Mouse (Mus musculus): Measurements from ENCODE around the gene Mfsd4a. TPM values are rescaled to one million over a fixed set of nuclear protein-coding genes. Genes with fewer than 3 reads are reported as not detected.

Mfsd4a gene
- polyA plus RNA-seq, 1 experiment from 2014 or later, result 18.5 TPM

GRCm38 (mm10) chr1:132001880-132002330 lies 66.0 kb downstream of the Mfsd4a start:
- Histone ChIP-seq H3K9ac (replicated peaks; ENCODE audit: low read length) (no peak overlapping the region), H3K36me3 (ENCODE audit: insufficient read depth, low read length) (no peaks in the 10 kb centered on the region), H3K4me2 (replicated peaks; ENCODE audit: low read depth, low read length) (no peak overlapping the region), H3K27ac (ENCODE audit: low read length) (no peak overlapping the region), H3K27me3 (ENCODE audit: insufficient read depth, low read length) (no peaks in the 10 kb centered on the region), H3K4me3 (ENCODE audit: low read length) (no peak overlapping the region), H3K9me3 (ENCODE audit: low read length) (no peaks in the 10 kb centered on the region), H3K4me1 (ENCODE audit: insufficient read depth, low read length) (peaks cover 5% of the 10 kb centered on the region; the same call in 1 of the 2 replicates)
- WGBS, result 76% methylated on average over 4 of the region's 4 CpGs
- no peak for ATAC-seq (ENCODE audit: low FRiP score, low TSS enrichment)

GRCm38 (mm10) chr1:132000506-132000905 lies 67.4 kb downstream of the Mfsd4a start:
- Histone ChIP-seq H3K9me3 (ENCODE audit: low read length) (no peaks in the 10 kb centered on the region), H3K4me2 (replicated peaks; ENCODE audit: low read depth, low read length) (no peak overlapping the region), H3K27ac (ENCODE audit: low read length) (no peak overlapping the region), H3K36me3 (ENCODE audit: insufficient read depth, low read length) (no peaks in the 10 kb centered on the region), H3K4me3 (ENCODE audit: low read length) (no peak overlapping the region), H3K27me3 (ENCODE audit: insufficient read depth, low read length) (no peaks in the 10 kb centered on the region), H3K9ac (replicated peaks; ENCODE audit: low read length) (no peak overlapping the region), H3K4me1 (ENCODE audit: insufficient read depth, low read length) (no peaks in the 10 kb centered on the region)
- no peak for ATAC-seq (ENCODE audit: low FRiP score, low TSS enrichment)

- no peak overlapping the region for H3K27ac ChIP-seq (ENCODE audit: low read length)
- no peak for ATAC-seq (ENCODE audit: low FRiP score, low TSS enrichment)
- no peak overlapping the region for H3K4me3 ChIP-seq (ENCODE audit: low read length)
- WGBS, result 40% methylated on average over 4 of the region's 4 CpGs
- no peaks in the 10 kb centered on the region for H3K9me3 ChIP-seq (ENCODE audit: low read length)
- no peak overlapping the region for H3K9ac ChIP-seq (replicated peaks; ENCODE audit: low read length)
- H3K36me3 ChIP-seq (ENCODE audit: insufficient read depth, low read length), result no peaks in the 10 kb centered on the region
- no peak overlapping the region for H3K4me2 ChIP-seq (replicated peaks; ENCODE audit: low read depth, low read length)
- H3K4me1 ChIP-seq (ENCODE audit: insufficient read depth, low read length), result no peaks in the 10 kb centered on the region
- H3K27me3 ChIP-seq (ENCODE audit: insufficient read depth, low read length), result no peaks in the 10 kb centered on the region
Observed at GRCm38 (mm10) chr1:131995062-131995461, 72.8 kb downstream of the Mfsd4a start.

GRCm38 (mm10) chr1:131993169-131994040 lies 74.5 kb downstream of the Mfsd4a start:
- Histone ChIP-seq H3K9ac (replicated peaks; ENCODE audit: low read length) (no peak overlapping the region), H3K27me3 (ENCODE audit: insufficient read depth, low read length) (no peaks in the 10 kb centered on the region), H3K27ac (ENCODE audit: low read length) (no peak overlapping the region), H3K36me3 (ENCODE audit: insufficient read depth, low read length) (no peaks in the 10 kb centered on the region), H3K4me2 (replicated peaks; ENCODE audit: low read depth, low read length) (no peak overlapping the region), H3K4me1 (ENCODE audit: insufficient read depth, low read length) (no peaks in the 10 kb centered on the region), H3K4me3 (ENCODE audit: low read length) (no peak overlapping the region), H3K9me3 (ENCODE audit: low read length) (no peaks in the 10 kb centered on the region)
- 84% methylated on average over 12 of the region's 12 CpGs for WGBS
- no peak for ATAC-seq (ENCODE audit: low FRiP score, low TSS enrichment)

- Histone ChIP-seq H3K27ac (ENCODE audit: low read length) (no peak overlapping the region), H3K4me1 (ENCODE audit: insufficient read depth, low read length) (no peaks in the 10 kb centered on the region), H3K4me3 (ENCODE audit: low read length) (no peak overlapping the region), H3K36me3 (ENCODE audit: insufficient read depth, low read length) (no peaks in the 10 kb centered on the region), H3K27me3 (ENCODE audit: insufficient read depth, low read length) (no peaks in the 10 kb centered on the region), H3K4me2 (replicated peaks; ENCODE audit: low read depth, low read length) (no peak overlapping the region), H3K9ac (replicated peaks; ENCODE audit: low read length) (no peak overlapping the region), H3K9me3 (ENCODE audit: low read length) (no peaks in the 10 kb centered on the region)
- 72% methylated on average over 7 of the region's 7 CpGs for WGBS
- ATAC-seq (ENCODE audit: low FRiP score, low TSS enrichment), result no peak
Observed at GRCm38 (mm10) chr1:131992561-131993001, 75.3 kb downstream of the Mfsd4a start.

GRCm38 (mm10) chr1:131990083-131990760 lies 77.6 kb downstream of the Mfsd4a start:
- 58% methylated on average over 9 of the region's 9 CpGs for WGBS
- Histone ChIP-seq H3K9ac (replicated peaks; ENCODE audit: low read length) (no peak overlapping the region), H3K4me3 (ENCODE audit: low read length) (no peak overlapping the region), H3K27me3 (ENCODE audit: insufficient read depth, low read length) (no peaks in the 10 kb centered on the region), H3K4me2 (replicated peaks; ENCODE audit: low read depth, low read length) (no peak overlapping the region), H3K9me3 (ENCODE audit: low read length) (no peaks in the 10 kb centered on the region), H3K36me3 (ENCODE audit: insufficient read depth, low read length) (no peaks in the 10 kb centered on the region), H3K27ac (ENCODE audit: low read length) (no peak overlapping the region), H3K4me1 (ENCODE audit: insufficient read depth, low read length) (no peaks in the 10 kb centered on the region)
- ATAC-seq (ENCODE audit: low FRiP score, low TSS enrichment), result no peak

GRCm38 (mm10) chr1:131989476-131989875 lies 78.4 kb downstream of the Mfsd4a start:
- Histone ChIP-seq H3K9me3 (ENCODE audit: low read length) (no peaks in the 10 kb centered on the region), H3K27me3 (ENCODE audit: insufficient read depth, low read length) (no peaks in the 10 kb centered on the region), H3K36me3 (ENCODE audit: insufficient read depth, low read length) (no peaks in the 10 kb centered on the region), H3K27ac (ENCODE audit: low read length) (no peak overlapping the region), H3K9ac (replicated peaks; ENCODE audit: low read length) (no peak overlapping the region), H3K4me2 (replicated peaks; ENCODE audit: low read depth, low read length) (no peak overlapping the region), H3K4me3 (ENCODE audit: low read length) (no peak overlapping the region), H3K4me1 (ENCODE audit: insufficient read depth, low read length) (no peaks in the 10 kb centered on the region)
- WGBS, result 64% methylated on average over 4 of the region's 4 CpGs
- ATAC-seq (ENCODE audit: low FRiP score, low TSS enrichment), result no peak

- WGBS, result 79% methylated on average over 15 of the region's 15 CpGs
- H3K36me3 ChIP-seq (ENCODE audit: insufficient read depth, low read length), result no peaks in the 10 kb centered on the region
- no peak overlapping the region for H3K4me2 ChIP-seq (replicated peaks; ENCODE audit: low read depth, low read length)
- no peaks in the 10 kb centered on the region for H3K27me3 ChIP-seq (ENCODE audit: insufficient read depth, low read length)
- H3K27ac ChIP-seq (ENCODE audit: low read length), result no peak overlapping the region
- ATAC-seq (ENCODE audit: low FRiP score, low TSS enrichment), result no peak
- no peaks in the 10 kb centered on the region for H3K4me1 ChIP-seq (ENCODE audit: insufficient read depth, low read length)
- H3K9ac ChIP-seq (replicated peaks; ENCODE audit: low read length), result no peak overlapping the region
- no peak overlapping the region for H3K4me3 ChIP-seq (ENCODE audit: low read length)
- no peaks in the 10 kb centered on the region for H3K9me3 ChIP-seq (ENCODE audit: low read length)
Observed at GRCm38 (mm10) chr1:131987432-131987831, 80.4 kb downstream of the Mfsd4a start.

- Histone ChIP-seq H3K4me2 (replicated peaks; ENCODE audit: low read depth, low read length) (no peak overlapping the region), H3K9me3 (ENCODE audit: low read length) (no peaks in the 10 kb centered on the region), H3K4me1 (ENCODE audit: insufficient read depth, low read length) (no peaks in the 10 kb centered on the region), H3K4me3 (ENCODE audit: low read length) (no peak overlapping the region), H3K9ac (replicated peaks; ENCODE audit: low read length) (no peak overlapping the region), H3K27ac (ENCODE audit: low read length) (no peak overlapping the region), H3K36me3 (ENCODE audit: insufficient read depth, low read length) (no peaks in the 10 kb centered on the region), H3K27me3 (ENCODE audit: insufficient read depth, low read length) (no peaks in the 10 kb centered on the region)
- ATAC-seq (ENCODE audit: low FRiP score, low TSS enrichment), result no peak
- WGBS, result 94% methylated on average over 2 of the region's 2 CpGs
Observed at GRCm38 (mm10) chr1:131983806-131984205, 84.1 kb downstream of the Mfsd4a start.

GRCm38 (mm10) chr1:131982907-131983306 lies 85.0 kb downstream of the Mfsd4a start:
- Histone ChIP-seq H3K9ac (replicated peaks; ENCODE audit: low read length) (no peak overlapping the region), H3K36me3 (ENCODE audit: insufficient read depth, low read length) (no peaks in the 10 kb centered on the region), H3K4me2 (replicated peaks; ENCODE audit: low read depth, low read length) (no peak overlapping the region), H3K4me1 (ENCODE audit: insufficient read depth, low read length) (no peaks in the 10 kb centered on the region), H3K27me3 (ENCODE audit: insufficient read depth, low read length) (no peaks in the 10 kb centered on the region), H3K4me3 (ENCODE audit: low read length) (no peak overlapping the region), H3K27ac (ENCODE audit: low read length) (no peak overlapping the region), H3K9me3 (ENCODE audit: low read length) (no peaks in the 10 kb centered on the region)
- peak; percentile 49; the same call in 1 of the 2 replicates for ATAC-seq (ENCODE audit: low FRiP score, low TSS enrichment)
- 17% methylated on average over 5 of the region's 5 CpGs for WGBS

All from kidney, embryonic 16.5 days (tissue).